Mouse (Mus musculus) hindbrain, embryonic 14.5 days (tissue): ENCODE data around the gene Skiv2l. TPM values are rescaled to one million over a fixed set of nuclear protein-coding genes. Genes with fewer than 3 reads are reported as not detected.
"Not testable (repeated sequence)": the region's sequence is repeated elsewhere in the genome, so short reads cannot be mapped to it uniquely, and the experiment has no call there.

Experiments used
- ATAC-seq: fragments of 200-750 bp; cut with Nextera tagmentation; 2 replicates; pipeline ENCODE4 v1.8.0; 2017; ENCODE audit warnings: moderate number of reproducible peaks, mild to moderate bottlenecking, moderate TSS enrichment, moderate library complexity; ENCODE audit not compliant: low FRiP score
- DNase-seq: peaks from one replicate; pipeline ENCODE4 v3.0.0-alpha.2; 2015; ENCODE audit warnings: low spot score
- H3K27ac ChIP-seq: fragments of 300-500 bp; sonication (generic); 2 replicates; pipeline ENCODE4 v1.5.1; 2014; ENCODE audit warnings: mild to moderate bottlenecking, moderate library complexity
- H3K27me3 ChIP-seq: fragments of 300-500 bp; sonication (generic); 2 replicates; pipeline ENCODE4 v1.6.1; 2014; ENCODE audit warnings: mild to moderate bottlenecking, low read length, mixed read lengths; ENCODE audit not compliant: control insufficient read depth, insufficient read depth
- H3K36me3 ChIP-seq: fragments of 300-500 bp; sonication (generic); replicated peaks from 2 replicates; pipeline ENCODE4 v1.6.1; 2014; ENCODE audit not compliant: control insufficient read depth, insufficient read depth
- H3K4me1 ChIP-seq: fragments of 300-500 bp; sonication (generic); replicated peaks from 2 replicates; pipeline ENCODE4 v1.6.1; 2014; ENCODE audit warnings: antibody characterized with exemption, low read length, mixed read lengths; ENCODE audit not compliant: control insufficient read depth, insufficient read depth
- H3K4me2 ChIP-seq: fragments of 300-500 bp; sonication (generic); replicated peaks from 2 replicates; pipeline ENCODE4 v1.6.1; 2014; ENCODE audit warnings: mild to moderate bottlenecking, moderate library complexity
- H3K4me3 ChIP-seq: fragments of 300-500 bp; sonication (generic); replicated peaks from 2 replicates; pipeline ENCODE4 v1.5.1; 2014; ENCODE audit warnings: mild to moderate bottlenecking, low read length
- H3K9ac ChIP-seq: fragments of 300-500 bp; sonication (generic); 2 replicates; pipeline ENCODE4 v1.6.1; 2014
- H3K9me3 ChIP-seq: fragments of 300-500 bp; sonication (generic); 2 replicates; pipeline ENCODE4 v1.6.1; 2016; ENCODE audit warnings: low read length; ENCODE audit not compliant: control insufficient read depth
- WGBS: fragments of 180-500 bp; shearing (Covaris S2); extraction: QIAGEN DNeasy Blood & Tissue Kit; methylation state at CpG from one replicate; pipeline ENCODE4 v1.1.7; 2014; 5-methylcytosine and 5-hydroxymethylcytosine counted together
- polyA plus RNA-seq: library from polyadenylated mRNA; unstranded; fragments of >200 nt; fragmentation: Nextera tagmentation; extraction: Ambion mirVana; gene quantifications from 2 replicates; pipeline ENCODE4 v1.2.1, GENCODE M21; 2014

The Skiv2l gene
- polyA plus RNA-seq, 1 experiment from 2014 or later: 51.2 TPM

DNA sequence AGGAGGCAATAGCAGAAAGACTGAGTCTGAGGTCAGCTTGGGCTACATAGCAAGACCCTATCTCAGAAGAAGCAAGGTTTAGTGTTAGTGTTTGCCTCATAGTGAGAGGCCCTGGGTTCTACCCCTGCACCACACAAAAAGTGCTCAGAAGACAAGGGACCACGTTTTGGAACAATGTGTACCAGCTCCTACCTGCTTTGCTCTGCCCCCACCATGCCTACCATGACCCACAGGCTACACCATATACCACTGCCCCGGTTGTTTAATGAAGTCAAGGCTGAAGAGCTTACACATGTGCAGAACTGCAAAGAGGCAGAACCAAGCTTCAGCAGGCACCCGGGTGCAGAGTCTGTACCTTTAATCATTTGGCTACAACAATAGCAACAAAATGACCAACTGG, 42.8 kb downstream of the Skiv2l start:
- Histone ChIP-seq H3K4me2 (no peak overlapping the region), H3K4me3 (no peak overlapping the region), H3K9me3 (0 out of 2 replicates have a peak, but pooled peaks cover 5% of the 10 kb centered on the region), H3K27ac (no peak overlapping the region), H3K9ac (no peak overlapping the region), H3K27me3 (no peaks in the 10 kb centered on the region), H3K36me3 (no peaks in the 10 kb centered on the region), H3K4me1 (no peaks in the 10 kb centered on the region)
- no peak for DNase-seq
- no peak for ATAC-seq
- 74% methylated on average over 3 of the region's 3 CpGs for WGBS

DNA sequence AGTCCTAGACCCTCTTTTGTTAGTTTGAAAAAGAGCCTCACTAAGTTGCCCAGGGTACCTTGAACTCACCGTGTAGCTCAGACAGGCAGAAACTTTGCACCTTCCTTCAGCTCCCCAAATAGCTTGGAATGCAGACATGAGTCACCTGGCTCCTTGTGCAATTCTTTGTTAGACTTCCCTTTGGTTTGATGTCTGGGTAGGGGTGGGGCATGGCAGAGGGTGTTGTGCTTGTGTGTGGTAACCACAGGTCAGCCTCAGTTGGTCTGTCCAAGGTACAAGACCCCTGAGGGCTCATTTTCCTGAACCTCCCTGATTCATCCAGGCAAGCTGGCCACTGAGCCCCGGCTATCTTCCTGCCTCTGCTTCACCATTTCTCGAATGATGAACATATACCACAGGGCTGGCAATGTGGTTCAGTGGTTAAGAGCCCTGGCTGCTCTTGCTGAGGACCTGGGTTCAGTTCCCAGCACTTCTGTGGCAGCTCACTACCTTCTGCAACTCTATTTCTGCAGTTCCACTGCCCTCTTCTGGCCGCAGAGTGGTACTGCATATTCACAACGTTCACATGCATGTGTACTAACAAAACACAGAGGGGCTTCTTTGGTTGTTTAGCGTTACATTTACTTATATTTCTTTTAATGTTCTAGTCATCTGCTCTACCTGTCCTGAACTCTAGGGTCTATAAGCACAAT, 45.0 kb downstream of the Skiv2l start:
- Histone ChIP-seq H3K27ac (no peak overlapping the region), H3K9me3 (0 out of 2 replicates have a peak, but pooled peaks cover 5% of the 10 kb centered on the region), H3K27me3 (no peaks in the 10 kb centered on the region), H3K4me2 (no peak overlapping the region), H3K36me3 (no peaks in the 10 kb centered on the region), H3K4me3 (no peak overlapping the region), H3K4me1 (no peaks in the 10 kb centered on the region), H3K9ac (no peak overlapping the region)
- 83% methylated on average over 6 of the region's 6 CpGs for WGBS
- ATAC-seq (no peak), DNase-seq (no peak)

DNA sequence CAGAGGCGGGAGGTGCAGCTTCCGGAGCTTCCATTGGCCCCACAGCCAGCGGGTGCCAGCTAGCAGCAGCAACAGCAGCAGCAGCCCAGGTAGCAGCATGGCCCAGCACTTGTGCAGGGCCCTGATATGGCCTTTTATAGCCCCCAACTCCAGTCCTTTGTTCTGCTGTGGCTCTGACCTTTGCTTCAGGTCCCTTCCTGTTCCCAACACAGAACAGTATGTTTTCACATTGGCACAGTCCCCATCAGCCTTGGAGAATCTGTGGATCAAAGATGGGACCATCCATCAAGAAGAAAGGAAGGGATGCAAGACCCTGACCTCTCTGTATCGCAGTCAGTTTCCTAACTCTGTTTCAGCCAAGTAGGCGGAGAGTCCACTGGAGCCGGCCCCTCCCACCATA, 45.7 kb downstream of the Skiv2l start, which contains the start of gene Cyp21a1:
Gene Cyp21a1 (minus strand): TSS at position 261 of the 400 bp plus-strand sequence.
- H3K27ac ChIP-seq, H3K4me3 ChIP-seq, ATAC-seq, H3K27me3 ChIP-seq, H3K36me3 ChIP-seq, H3K9me3 ChIP-seq, H3K4me1 ChIP-seq, DNase-seq, H3K4me2 ChIP-seq, H3K9ac ChIP-seq: not testable (repeated sequence)
- whole genome bisulfite sequencing: 98% methylated on average over 4 of the region's 6 CpGs

DNA sequence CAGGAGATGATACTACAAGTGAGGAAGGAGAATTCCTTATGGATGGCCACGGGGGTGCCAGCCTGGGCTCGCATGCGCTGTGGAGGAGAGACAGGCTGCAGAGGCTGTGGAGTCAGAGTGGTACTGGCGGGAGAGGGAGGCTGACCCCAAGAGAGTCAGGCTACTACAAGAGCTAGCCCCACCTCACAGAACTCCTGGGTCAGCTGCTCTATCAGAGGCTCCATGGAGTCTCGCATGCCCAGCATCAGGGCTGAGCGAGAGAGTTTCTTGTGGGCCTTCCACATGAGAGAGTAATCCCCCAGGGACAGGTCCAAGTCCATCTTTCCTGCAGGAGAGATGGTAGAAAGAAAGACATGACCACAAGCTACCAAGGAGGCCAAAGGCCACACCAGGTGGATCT, 46.6 kb downstream of the Skiv2l start:
- H3K9me3 ChIP-seq, H3K27ac ChIP-seq, H3K27me3 ChIP-seq, H3K4me1 ChIP-seq, H3K36me3 ChIP-seq, H3K4me3 ChIP-seq, H3K9ac ChIP-seq, ATAC-seq, H3K4me2 ChIP-seq, DNase-seq: not testable (repeated sequence)
- 97% methylated on average over 6 of the region's 6 CpGs for WGBS

DNA sequence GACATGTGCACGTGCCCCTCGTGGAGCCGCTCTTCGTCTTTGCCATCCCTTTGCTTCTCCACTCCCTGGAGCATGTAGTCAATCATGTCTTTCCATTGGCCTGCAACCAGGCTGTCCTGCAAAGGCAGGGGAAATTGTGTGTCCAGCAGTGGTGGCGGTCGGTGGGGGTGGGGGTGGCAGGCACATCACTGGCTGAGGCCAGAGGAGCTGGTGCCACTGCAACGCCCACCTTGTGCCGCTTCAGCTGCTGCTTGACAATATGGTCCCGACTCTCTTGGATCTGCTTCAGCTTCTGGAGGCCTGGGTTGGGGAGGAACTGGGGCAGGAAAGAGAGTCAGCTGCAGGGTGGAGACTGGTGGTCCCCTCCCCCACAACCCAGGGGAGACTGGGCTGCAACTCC, 47.3 kb downstream of the Skiv2l start:
- not testable (repeated sequence) for H3K27ac ChIP-seq, ATAC-seq, H3K4me2 ChIP-seq, H3K27me3 ChIP-seq, H3K9me3 ChIP-seq, DNase-seq, H3K4me3 ChIP-seq, H3K9ac ChIP-seq, H3K36me3 ChIP-seq, H3K4me1 ChIP-seq
- WGBS: 94% methylated on average over 9 of the region's 9 CpGs

DNA sequence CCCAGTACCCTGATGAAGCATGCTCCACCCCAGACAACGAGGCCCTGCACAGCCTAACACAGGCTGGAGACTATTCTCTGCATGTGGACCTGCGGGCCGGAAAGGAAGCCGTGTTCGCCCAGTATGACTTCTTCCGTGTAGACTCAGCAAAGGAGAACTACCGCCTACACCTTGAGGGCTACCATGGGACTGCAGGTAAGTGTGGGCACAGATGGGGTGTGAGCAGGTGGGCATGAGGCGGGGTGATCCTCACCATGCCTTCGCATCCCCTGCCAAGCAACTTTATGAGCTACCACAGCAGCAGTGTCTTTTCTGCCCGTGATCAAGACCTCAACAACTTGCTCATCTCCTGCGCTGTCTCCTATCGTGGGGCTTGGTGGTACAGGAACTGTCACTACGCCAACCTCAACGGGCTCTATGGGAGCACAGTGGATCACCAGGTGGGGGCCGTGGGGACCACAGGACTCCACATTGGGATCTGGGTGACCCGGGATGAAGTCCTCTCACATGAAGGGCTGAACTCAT, 49.2 kb downstream of the Skiv2l start:
- H3K4me1 ChIP-seq, H3K4me2 ChIP-seq, H3K27ac ChIP-seq, H3K27me3 ChIP-seq, H3K9ac ChIP-seq, DNase-seq, H3K9me3 ChIP-seq, H3K36me3 ChIP-seq, H3K4me3 ChIP-seq, ATAC-seq: not testable (repeated sequence)
- 94% methylated on average over 16 of the region's 16 CpGs for WGBS

DNA sequence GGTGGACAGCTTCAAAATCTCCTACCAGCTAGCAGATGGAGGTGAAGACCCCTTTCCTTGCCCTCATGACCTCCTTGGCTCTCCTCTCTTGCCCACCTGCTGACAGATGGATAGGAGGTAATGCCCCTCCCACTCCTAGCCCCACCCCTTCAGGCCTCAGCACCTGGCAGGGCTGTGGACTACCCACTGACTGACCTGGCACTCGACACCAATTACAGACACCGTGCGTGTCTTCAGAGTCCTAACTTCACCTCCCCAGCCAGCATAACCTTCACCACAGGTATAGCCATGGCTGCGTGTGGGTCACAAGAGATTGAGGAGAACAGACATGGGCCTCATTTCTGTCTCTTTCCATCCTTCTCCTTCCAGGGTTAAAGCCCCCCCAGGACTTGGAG, 50.5 kb downstream of the Skiv2l start:
- H3K27me3 ChIP-seq: no peaks in the 10 kb centered on the region
- H3K36me3 ChIP-seq: no peaks in the 10 kb centered on the region
- H3K27ac ChIP-seq: no peak overlapping the region
- ATAC-seq (no peak), DNase-seq (no peak)
- WGBS: 90% methylated on average over 4 of the region's 4 CpGs
- H3K9me3 ChIP-seq: no peaks in the 10 kb centered on the region
- no peak overlapping the region for H3K4me2 ChIP-seq
- H3K4me3 ChIP-seq: no peak overlapping the region
- H3K4me1 ChIP-seq: no peaks in the 10 kb centered on the region
- no peak overlapping the region for H3K9ac ChIP-seq

DNA sequence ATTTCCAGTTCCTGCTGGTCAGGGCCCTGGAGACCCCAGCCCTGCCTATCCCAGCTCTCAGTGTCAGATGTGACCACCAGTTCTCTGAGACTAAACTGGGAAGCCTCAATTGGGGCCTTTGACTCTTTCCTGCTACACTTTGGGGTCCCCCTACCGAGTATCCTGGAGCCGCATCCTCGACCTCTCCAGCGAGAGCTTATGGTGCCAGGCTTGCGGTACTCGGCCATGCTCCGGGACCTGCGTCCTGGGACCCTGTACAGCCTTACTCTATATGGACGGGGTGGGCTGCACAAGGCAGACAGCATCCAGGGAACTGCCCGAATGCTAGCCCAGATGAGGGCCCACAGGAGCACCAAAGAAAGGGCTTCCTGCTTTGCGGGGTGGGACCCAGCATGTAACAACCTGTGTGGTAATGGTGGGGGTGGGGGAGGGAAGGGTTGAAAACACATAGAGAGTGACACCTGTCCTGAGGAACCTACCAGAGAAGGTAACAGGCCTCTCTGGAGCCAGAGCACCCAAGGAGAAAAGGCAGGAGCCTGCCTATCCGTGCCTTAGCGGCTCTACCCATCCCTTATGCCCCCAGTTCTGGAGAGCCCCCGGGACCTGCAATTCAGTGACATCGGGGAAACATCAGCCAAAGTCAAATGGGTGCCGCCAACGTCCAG, 51.0 kb downstream of the Skiv2l start:
- ATAC-seq (no peak), DNase-seq (no peak)
- Histone ChIP-seq H3K9me3 (no peaks in the 10 kb centered on the region), H3K27me3 (no peaks in the 10 kb centered on the region), H3K4me2 (no peak overlapping the region), H3K36me3 (no peaks in the 10 kb centered on the region), H3K9ac (no peak overlapping the region), H3K4me3 (no peak overlapping the region), H3K4me1 (no peaks in the 10 kb centered on the region), H3K27ac (no peak overlapping the region)
- WGBS: 87% methylated on average over 14 of the region's 17 CpGs

DNA sequence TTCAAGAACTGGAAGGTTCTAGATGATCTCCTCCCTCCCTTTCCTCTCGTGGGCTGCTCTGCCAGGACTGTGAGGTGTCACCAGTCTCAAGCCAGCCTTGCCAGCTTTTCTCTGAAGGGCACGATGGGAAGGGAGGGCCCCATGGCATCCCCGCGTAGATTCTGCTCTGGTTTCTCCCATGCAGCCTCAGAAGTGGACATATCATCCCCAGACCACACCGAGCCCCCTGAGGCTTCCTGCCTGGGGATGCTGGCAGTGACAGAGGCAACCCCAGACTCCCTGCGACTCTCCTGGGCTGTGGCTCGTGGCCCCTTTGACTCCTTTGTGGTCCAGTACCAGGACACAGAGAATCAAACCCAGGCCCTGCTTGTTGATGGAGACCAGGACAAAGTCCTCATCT, 51.9 kb downstream of the Skiv2l start:
- not testable (repeated sequence) for H3K9ac ChIP-seq, H3K4me2 ChIP-seq, ATAC-seq, H3K4me3 ChIP-seq, DNase-seq, H3K4me1 ChIP-seq, H3K27ac ChIP-seq, H3K9me3 ChIP-seq, H3K36me3 ChIP-seq, H3K27me3 ChIP-seq
- WGBS: 89% methylated on average over 7 of the region's 7 CpGs
